Comparison of ENCODE assay signal across 30 mouse cellular contexts in the genomic region with DNA sequence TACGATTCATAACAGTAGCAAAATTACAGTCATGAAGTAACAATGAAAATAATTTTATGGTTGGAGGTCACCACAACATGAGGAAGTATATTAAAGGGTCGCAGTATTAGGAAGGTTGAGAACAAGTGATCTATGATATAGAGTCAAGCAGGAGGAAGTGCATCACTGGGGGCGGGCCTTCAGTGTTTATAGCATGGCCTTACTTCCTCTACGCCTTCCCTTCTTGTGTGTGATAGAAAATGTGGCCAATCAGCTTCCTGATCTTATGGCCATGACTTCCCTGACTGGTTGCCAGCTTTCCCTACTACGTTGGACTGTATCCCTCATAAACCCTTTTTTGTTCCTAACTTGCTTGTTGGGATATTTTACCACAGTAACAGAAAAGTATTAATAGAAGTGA. TPM values are rescaled to one million over a fixed set of nuclear protein-coding genes. Genes with fewer than 3 reads are reported as not detected.
DNase-seq lines count a peak whose midpoint lies in the region; ATAC-seq and TF ChIP-seq lines count a peak whose summit lies in the region.
"Had no signal": no experiment of that assay in that cellular context is flagged by ENCODE, and none has a peak within 500 bp of the region (broad histone marks: within the 10 kb centered on the region; RNA-seq: fewer than 3 reads in every experiment).

No protein-coding gene starts in this region.

- H3K9me3 ChIP-seq in forebrain, embryonic 16.5 days (ENCODE audit: control insufficient read depth, low read length) = no peaks in the 10 kb centered on the region
- H3K9me3 ChIP-seq: embryonic facial prominence, embryonic 12.5 days; forebrain, embryonic 12.5 days; heart, embryonic 10.5 days; intestine, embryonic 15.5 days; limb, embryonic 15.5 days; midbrain, embryonic 15.5 days had no signal

- H3K27ac ChIP-seq in thymus, adult 2 months (ENCODE audit: control insufficient read depth, insufficient read depth, low read length) = peak overlapping the region; percentile 96
- H3K27ac ChIP-seq in forebrain, embryonic 16.5 days (ENCODE audit: low read length) = no peak overlapping the region
- H3K27ac ChIP-seq: embryonic facial prominence, embryonic 12.5 days; forebrain, embryonic 12.5 days; heart, embryonic 10.5 days; hindbrain, embryonic 14.5 days; intestine, embryonic 15.5 days; limb, embryonic 15.5 days; liver, embryonic 14.5 days; midbrain, embryonic 15.5 days had no signal

- peak; percentile 13 for ATAC-seq in activated CD4-positive, CD25-positive, alpha-beta regulatory T cell, adult 4 months
- ATAC-seq in megakaryocyte progenitor cell, adult 5-6 weeks (replicated peaks; ENCODE audit: poor library complexity) = peak; percentile 58
- ATAC-seq in forebrain, embryonic 16.5 days = no peak
- ATAC-seq: midbrain, embryonic 15.5 days had no signal

- H3K27me3 ChIP-seq in thymus, adult 2 months (ENCODE audit: control insufficient read depth, insufficient read depth, low read length) = no peaks in the 10 kb centered on the region
- no peaks in the 10 kb centered on the region for H3K27me3 ChIP-seq in forebrain, embryonic 16.5 days (replicated peaks; ENCODE audit: control insufficient read depth, insufficient read depth, low read length)
- H3K27me3 ChIP-seq: embryonic facial prominence, embryonic 12.5 days; forebrain, embryonic 12.5 days; intestine, embryonic 15.5 days; limb, embryonic 15.5 days; midbrain, embryonic 15.5 days had no signal

- H3K36me3 ChIP-seq in thymus, adult 2 months (ENCODE audit: control insufficient read depth, insufficient read depth, low read length) = no peaks in the 10 kb centered on the region
- no peaks in the 10 kb centered on the region for H3K36me3 ChIP-seq in forebrain, embryonic 16.5 days (ENCODE audit: control insufficient read depth, insufficient read depth)
- H3K36me3 ChIP-seq: embryonic facial prominence, embryonic 12.5 days; forebrain, embryonic 12.5 days; heart, embryonic 10.5 days; intestine, embryonic 15.5 days; limb, embryonic 15.5 days; midbrain, embryonic 15.5 days had no signal

- no peak for TF ChIP-seq CTCF in thymus, adult 2 months (IDR thresholded peaks at IDR 0.05; ENCODE audit: borderline replicate concordance, control insufficient read depth, extremely low read depth, insufficient read depth, low read length, poor library complexity)

- peaks cover 78% of the 10 kb centered on the region for H3K4me1 ChIP-seq in thymus, adult 2 months (replicated peaks; ENCODE audit: control insufficient read depth, insufficient read depth, low read length)
- no peaks in the 10 kb centered on the region for H3K4me1 ChIP-seq in forebrain, embryonic 16.5 days (replicated peaks; ENCODE audit: control insufficient read depth, insufficient read depth, low read length)
- H3K4me1 ChIP-seq: embryonic facial prominence, embryonic 12.5 days; forebrain, embryonic 12.5 days; intestine, embryonic 15.5 days; midbrain, embryonic 15.5 days had no signal

- no peak overlapping the region for H3K4me2 ChIP-seq in forebrain, embryonic 16.5 days (ENCODE audit: low read length)
- H3K4me2 ChIP-seq: embryonic facial prominence, embryonic 12.5 days; forebrain, embryonic 12.5 days; hindbrain, embryonic 14.5 days; intestine, embryonic 15.5 days; limb, embryonic 15.5 days; lung, embryonic 14.5 days; midbrain, embryonic 15.5 days had no signal

- 86% methylated on average over 5 of the region's 5 CpGs for WGBS in thymus, adult 2 months
- WGBS in forebrain, embryonic 16.5 days = 96% methylated on average over 5 of the region's 5 CpGs

- no peak overlapping the region for H3K9ac ChIP-seq in forebrain, embryonic 16.5 days (replicated peaks; ENCODE audit: low read depth, low read length)
- H3K9ac ChIP-seq: embryonic facial prominence, embryonic 12.5 days; forebrain, embryonic 12.5 days; hindbrain, embryonic 14.5 days; intestine, embryonic 15.5 days; limb, embryonic 15.5 days; liver, embryonic 14.5 days; lung, embryonic 14.5 days; midbrain, embryonic 15.5 days had no signal

- no peak for TF ChIP-seq POLR2A in thymus, adult 2 months (IDR thresholded peaks at IDR 0.05; ENCODE audit: control insufficient read depth, extremely low read depth, insufficient read depth, low read length, poor library complexity)

- DNase-seq in thymus, adult 2 months = no peak
- no peak for DNase-seq in thymus, postnatal 10 days (ENCODE audit: low spot score in 2 of 2)
- no peak for DNase-seq in cerebellum, adult 9-10 months
- DNase-seq in adrenal gland, adult 18-20 months (ENCODE audit: low spot score in 2 of 2) = no peak
- DNase-seq: cerebellum, adult 11 months; cerebellum, postnatal 14 days; heart, postnatal 4 days; kidney, postnatal 10 days; left cerebral cortex, postnatal 4 days; lung, embryonic 14.5 days had no signal

- H3K4me3 ChIP-seq in thymus, adult 2 months (ENCODE audit: control insufficient read depth, insufficient read depth, low read length) = no peak overlapping the region
- no peak overlapping the region for H3K4me3 ChIP-seq in forebrain, embryonic 16.5 days (replicated peaks; ENCODE audit: low read length)
- H3K4me3 ChIP-seq: embryonic facial prominence, embryonic 12.5 days; forebrain, embryonic 12.5 days; heart, embryonic 10.5 days; intestine, embryonic 15.5 days; limb, embryonic 15.5 days; midbrain, embryonic 15.5 days; myocyte had no signal

RNA-seq across cellular contexts. Expression of a gene that starts 5.4 kb away (rescaled TPM):
- 17.3 and 22.4 TPM in 2 replicates for polyA plus RNA-seq in thymus, adult 2 months (2012; rRNA removed)
- 1 to 10 TPM; 7.5 to 8.9 TPM for polyA plus RNA-seq in activated CD4-positive, CD25-positive, alpha-beta regulatory T cell, adult 4 months (2017; shearing (Covaris generic))
- total RNA-seq in megakaryocyte progenitor cell, adult 5-6 weeks (2015) = not detected in 2 replicates
- total RNA-seq in megakaryocyte progenitor cell, adult 5-6 weeks (2017) = not detected in 2 replicates
- not detected in 2 replicates for polyA plus RNA-seq in forebrain, embryonic 16.5 days (2015; fragmentation: Nextera tagmentation; extraction: Ambion mirVana)
- not detected for total RNA-seq in adrenal gland, adult 18-20 months (2021)
- total RNA-seq: gastrocnemius, adult 18-20 months; gastrocnemius, postnatal 4 days; layer of hippocampus, adult 18-20 months; layer of hippocampus, postnatal 14 days; left cerebral cortex, adult 8-10 months; left cerebral cortex, postnatal 4 days; megakaryocyte-erythroid progenitor cell, adult 5-6 weeks had no signal
- polyA plus RNA-seq: embryonic facial prominence, embryonic 12.5 days; forebrain, embryonic 12.5 days; hindbrain, embryonic 14.5 days; limb, embryonic 15.5 days; midbrain, embryonic 15.5 days; neural tube, embryonic 14.5 days had no signal

RNA-seq across cellular contexts. Expression of a gene that starts 20.0 kb away (rescaled TPM):
- polyA plus RNA-seq in thymus, adult 2 months (2012; rRNA removed) = 0.49 and 0.57 TPM in 2 replicates
- not detected for polyA plus RNA-seq in activated CD4-positive, CD25-positive, alpha-beta regulatory T cell, adult 4 months (2017; shearing (Covaris generic))
- not detected in 2 replicates for total RNA-seq in megakaryocyte progenitor cell, adult 5-6 weeks (2015)
- not detected in 2 replicates for total RNA-seq in megakaryocyte progenitor cell, adult 5-6 weeks (2017)
- not detected in 2 replicates for polyA plus RNA-seq in forebrain, embryonic 16.5 days (2015; fragmentation: Nextera tagmentation; extraction: Ambion mirVana)
- not detected for total RNA-seq in adrenal gland, adult 18-20 months (2021)
- total RNA-seq: adrenal gland, postnatal 4 days; gastrocnemius, adult 18-20 months; gastrocnemius, postnatal 4 days; heart, postnatal 4 days; layer of hippocampus, adult 18-20 months; layer of hippocampus, postnatal 14 days; left cerebral cortex, adult 8-10 months; left cerebral cortex, postnatal 4 days; megakaryocyte-erythroid progenitor cell, adult 5-6 weeks had no signal
- polyA plus RNA-seq: embryonic facial prominence, embryonic 12.5 days; forebrain, embryonic 12.5 days; heart, embryonic 10.5 days; hindbrain, embryonic 14.5 days; limb, embryonic 15.5 days; liver, embryonic 14.5 days; lung, embryonic 14.5 days; midbrain, embryonic 15.5 days; myocyte; neural tube, embryonic 14.5 days had no signal

RNA-seq across cellular contexts. Expression of a gene that starts 24.2 kb away (rescaled TPM):
- polyA plus RNA-seq in thymus, adult 2 months (2012; rRNA removed) = 74.9 and 82.4 TPM in 2 replicates
- polyA plus RNA-seq in activated CD4-positive, CD25-positive, alpha-beta regulatory T cell, adult 4 months (2017; shearing (Covaris generic)) = 10 to 100 TPM; 17.4 to 24.1 TPM
- total RNA-seq in megakaryocyte progenitor cell, adult 5-6 weeks (2015) = 10.2 and 13.0 TPM in 2 replicates
- total RNA-seq in megakaryocyte progenitor cell, adult 5-6 weeks (2017) = 7.5 and 9.7 TPM in 2 replicates
- 7.6 and 10.3 TPM in 2 replicates for polyA plus RNA-seq in forebrain, embryonic 16.5 days (2015; fragmentation: Nextera tagmentation; extraction: Ambion mirVana)
- total RNA-seq in adrenal gland, adult 18-20 months (2021) = 10 to 100 TPM; 20.8 to 32.4 TPM

RNA-seq across cellular contexts. Expression of a gene that starts 46.1 kb away (rescaled TPM):
- 0.03 TPM in 1 of 2 replicates, not detected in the other for polyA plus RNA-seq in thymus, adult 2 months (2012; rRNA removed)
- not detected for polyA plus RNA-seq in activated CD4-positive, CD25-positive, alpha-beta regulatory T cell, adult 4 months (2017; shearing (Covaris generic))
- not detected in 2 replicates for total RNA-seq in megakaryocyte progenitor cell, adult 5-6 weeks (2015)
- total RNA-seq in megakaryocyte progenitor cell, adult 5-6 weeks (2017) = not detected in 2 replicates
- not detected in 2 replicates for polyA plus RNA-seq in forebrain, embryonic 16.5 days (2015; fragmentation: Nextera tagmentation; extraction: Ambion mirVana)
- total RNA-seq in adrenal gland, adult 18-20 months (2021) = not detected
- total RNA-seq: adrenal gland, postnatal 4 days; gastrocnemius, adult 18-20 months; gastrocnemius, postnatal 4 days; heart, postnatal 4 days; layer of hippocampus, adult 18-20 months; layer of hippocampus, postnatal 14 days; left cerebral cortex, adult 8-10 months; left cerebral cortex, postnatal 4 days; megakaryocyte-erythroid progenitor cell, adult 5-6 weeks had no signal
- polyA plus RNA-seq: embryonic facial prominence, embryonic 12.5 days; forebrain, embryonic 12.5 days; heart, embryonic 10.5 days; hindbrain, embryonic 14.5 days; limb, embryonic 15.5 days; liver, embryonic 14.5 days; lung, embryonic 14.5 days; midbrain, embryonic 15.5 days; myocyte; neural tube, embryonic 14.5 days had no signal

RNA-seq across cellular contexts. Expression of a gene that starts 57.4 kb away (rescaled TPM):
- 0.30 and 0.36 TPM in 2 replicates for polyA plus RNA-seq in thymus, adult 2 months (2012; rRNA removed)
- polyA plus RNA-seq in activated CD4-positive, CD25-positive, alpha-beta regulatory T cell, adult 4 months (2017; shearing (Covaris generic)) = not detected
- total RNA-seq in megakaryocyte progenitor cell, adult 5-6 weeks (2015) = not detected in 2 replicates
- total RNA-seq in megakaryocyte progenitor cell, adult 5-6 weeks (2017) = 0.03 TPM in 1 of 2 replicates, not detected in the other
- not detected in 2 replicates for polyA plus RNA-seq in forebrain, embryonic 16.5 days (2015; fragmentation: Nextera tagmentation; extraction: Ambion mirVana)
- total RNA-seq in adrenal gland, adult 18-20 months (2021) = not detected
- total RNA-seq: adrenal gland, postnatal 4 days; gastrocnemius, adult 18-20 months; gastrocnemius, postnatal 4 days; heart, postnatal 4 days; layer of hippocampus, adult 18-20 months; layer of hippocampus, postnatal 14 days; left cerebral cortex, adult 8-10 months; left cerebral cortex, postnatal 4 days; megakaryocyte-erythroid progenitor cell, adult 5-6 weeks had no signal
- polyA plus RNA-seq: embryonic facial prominence, embryonic 12.5 days; forebrain, embryonic 12.5 days; heart, embryonic 10.5 days; hindbrain, embryonic 14.5 days; intestine, embryonic 15.5 days; lung, embryonic 14.5 days; midbrain, embryonic 15.5 days; neural tube, embryonic 14.5 days had no signal
